Mouse (Mus musculus): Measurements from ENCODE around the gene Cwc25. TPM values are rescaled to one million over a fixed set of nuclear protein-coding genes. Genes with fewer than 3 reads are reported as not detected.

The Cwc25 gene
- total RNA-seq, 2 experiments from 2014 or later: 18.7 to 19.9 TPM

- no peak for DNase-seq (ENCODE audit: low spot score in 2 of 2)
Measured at GRCm38 (mm10) chr11:97776497-97777128, 10.3 kb upstream of the Cwc25 start.

- DNase-seq (ENCODE audit: low spot score in 2 of 2): no peak
Measured at GRCm38 (mm10) chr11:97775808-97776496, 9.6 kb upstream of the Cwc25 start, which contains the start of gene 1700001P01Rik. 1700001P01Rik (minus strand) TSS chr11:97775918.

- DNase-seq (ENCODE audit: low spot score in 2 of 2): no peak
Measured at GRCm38 (mm10) chr11:97775186-97775585, 8.8 kb upstream of the Cwc25 start.

GRCm38 (mm10) chr11:97771410-97771809, 5.1 kb upstream of the Cwc25 start:
- DNase-seq (ENCODE audit: low spot score in 2 of 2): no peak

- DNase-seq (ENCODE audit: low spot score in 2 of 2): no peak
Measured at GRCm38 (mm10) chr11:97769704-97770103, 3.3 kb upstream of the Cwc25 start.

- no peak for DNase-seq (ENCODE audit: low spot score in 2 of 2)
Measured at GRCm38 (mm10) chr11:97761638-97762037, 4.7 kb downstream of the Cwc25 start.

GRCm38 (mm10) chr11:97758942-97759341, 7.4 kb downstream of the Cwc25 start:
- no peak for DNase-seq (ENCODE audit: low spot score in 2 of 2)

GRCm38 (mm10) chr11:97758125-97758524, 8.2 kb downstream of the Cwc25 start:
- DNase-seq (ENCODE audit: low spot score in 2 of 2): no peak

- DNase-seq (ENCODE audit: low spot score in 2 of 2): peak; percentile 57 to 75
Measured at GRCm38 (mm10) chr11:97753277-97753676, 13.1 kb downstream of the Cwc25 start.

GRCm38 (mm10) chr11:97748496-97748895, 17.9 kb downstream of the Cwc25 start:
- DNase-seq (ENCODE audit: low spot score in 2 of 2): no peak

- no peak for DNase-seq (ENCODE audit: low spot score in 2 of 2)
Measured at GRCm38 (mm10) chr11:97747773-97748172, 18.6 kb downstream of the Cwc25 start.

GRCm38 (mm10) chr11:97745331-97745721, 21.0 kb downstream of the Cwc25 start:
- no peak for DNase-seq (ENCODE audit: low spot score in 2 of 2)

GRCm38 (mm10) chr11:97744718-97745330, 21.5 kb downstream of the Cwc25 start:
- DNase-seq (ENCODE audit: low spot score in 2 of 2): peak; percentile 98

- no peak for DNase-seq (ENCODE audit: low spot score in 2 of 2)
Measured at GRCm38 (mm10) chr11:97744063-97744717, 22.2 kb downstream of the Cwc25 start, which contains the start of gene Pip4k2b. Pip4k2b (minus strand) TSS chr11:97744704.

GRCm38 (mm10) chr11:97743423-97743822, 22.9 kb downstream of the Cwc25 start:
- no peak for DNase-seq (ENCODE audit: low spot score in 2 of 2)

GRCm38 (mm10) chr11:97742591-97742990, 23.8 kb downstream of the Cwc25 start:
- no peak for DNase-seq (ENCODE audit: low spot score in 2 of 2)

- DNase-seq (ENCODE audit: low spot score in 2 of 2): no peak
Measured at GRCm38 (mm10) chr11:97742157-97742556, 24.2 kb downstream of the Cwc25 start.

GRCm38 (mm10) chr11:97740190-97740589, 26.2 kb downstream of the Cwc25 start:
- DNase-seq (ENCODE audit: low spot score in 2 of 2): peak in 1 of 2 experiments; percentile 47

GRCm38 (mm10) chr11:97739155-97739554, 27.2 kb downstream of the Cwc25 start:
- DNase-seq (ENCODE audit: low spot score in 2 of 2): no peak

GRCm38 (mm10) chr11:97738703-97739102, 27.7 kb downstream of the Cwc25 start:
- DNase-seq (ENCODE audit: low spot score in 2 of 2): no peak

- no peak for DNase-seq (ENCODE audit: low spot score in 2 of 2)
Measured at GRCm38 (mm10) chr11:97737600-97737999, 28.8 kb downstream of the Cwc25 start.

- DNase-seq (ENCODE audit: low spot score in 2 of 2): no peak
Measured at GRCm38 (mm10) chr11:97736645-97737044, 29.7 kb downstream of the Cwc25 start.
